Mouse (Mus musculus) layer of hippocampus, adult 8-10 months (tissue): ENCODE results near the gene Gm44805. TPM values are rescaled to one million over a fixed set of nuclear protein-coding genes. Genes with fewer than 3 reads are reported as not detected.

Experiments
- DNase-seq, 2 experiments: peaks; one replicate each; pipeline ENCODE4 v3.0.0; 2022; ENCODE audit warnings: low spot score in 2 of 2
- total RNA-seq, 4 experiments: library from RNA; stranded (reverse); gene quantifications; 2 replicates each; pipeline ENCODE4 v1.2.4; 2022

Gm44805 gene
- total RNA-seq, 4 experiments from 2014 or later: not detected

DNA sequence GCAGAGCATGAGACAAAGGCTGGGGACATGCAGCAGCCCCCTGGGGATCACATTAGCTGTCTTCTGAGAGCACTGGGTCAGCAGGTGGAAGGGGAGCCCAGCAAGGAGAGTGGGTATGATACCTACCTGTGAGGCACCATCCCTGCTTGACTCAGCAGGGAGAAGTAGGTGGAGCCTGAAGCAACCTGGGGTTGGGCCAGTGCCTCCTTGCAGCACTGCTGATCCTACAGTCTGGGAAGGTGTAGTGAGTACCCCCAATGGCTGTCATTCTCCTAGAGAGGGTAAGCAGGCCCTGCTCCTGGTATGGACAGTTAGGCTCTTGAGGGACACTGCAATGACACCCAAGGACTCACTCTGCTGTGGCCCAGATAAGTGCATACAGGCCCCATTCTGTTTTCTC, 48.9 kb downstream of the Gm44805 start:
- DNase-seq: no peak

DNA sequence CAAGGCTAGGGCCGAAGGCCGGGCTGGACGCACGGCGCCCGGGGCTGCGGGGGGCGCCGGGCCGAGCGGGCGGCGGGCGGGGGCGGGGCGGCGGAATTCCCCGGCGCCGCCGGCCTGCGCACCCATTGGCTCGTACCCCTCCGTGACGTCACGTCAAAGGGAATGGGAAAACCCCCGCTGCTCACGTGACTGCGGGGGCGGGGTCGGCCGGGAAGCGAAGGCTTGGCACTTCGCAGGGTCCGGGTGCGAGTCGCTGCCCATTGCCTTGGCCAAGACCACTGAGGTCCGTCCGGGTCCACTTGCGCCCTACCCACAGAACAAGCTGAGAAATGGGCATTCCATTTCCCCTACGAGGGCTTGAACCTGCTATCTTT, 51.9 kb downstream of the Gm44805 start, which contains the start of gene Relb:
Relb (minus strand) TSS at position 78 of the 374 bp plus-strand sequence.
- peak; percentile 77 to 87 for DNase-seq

DNA sequence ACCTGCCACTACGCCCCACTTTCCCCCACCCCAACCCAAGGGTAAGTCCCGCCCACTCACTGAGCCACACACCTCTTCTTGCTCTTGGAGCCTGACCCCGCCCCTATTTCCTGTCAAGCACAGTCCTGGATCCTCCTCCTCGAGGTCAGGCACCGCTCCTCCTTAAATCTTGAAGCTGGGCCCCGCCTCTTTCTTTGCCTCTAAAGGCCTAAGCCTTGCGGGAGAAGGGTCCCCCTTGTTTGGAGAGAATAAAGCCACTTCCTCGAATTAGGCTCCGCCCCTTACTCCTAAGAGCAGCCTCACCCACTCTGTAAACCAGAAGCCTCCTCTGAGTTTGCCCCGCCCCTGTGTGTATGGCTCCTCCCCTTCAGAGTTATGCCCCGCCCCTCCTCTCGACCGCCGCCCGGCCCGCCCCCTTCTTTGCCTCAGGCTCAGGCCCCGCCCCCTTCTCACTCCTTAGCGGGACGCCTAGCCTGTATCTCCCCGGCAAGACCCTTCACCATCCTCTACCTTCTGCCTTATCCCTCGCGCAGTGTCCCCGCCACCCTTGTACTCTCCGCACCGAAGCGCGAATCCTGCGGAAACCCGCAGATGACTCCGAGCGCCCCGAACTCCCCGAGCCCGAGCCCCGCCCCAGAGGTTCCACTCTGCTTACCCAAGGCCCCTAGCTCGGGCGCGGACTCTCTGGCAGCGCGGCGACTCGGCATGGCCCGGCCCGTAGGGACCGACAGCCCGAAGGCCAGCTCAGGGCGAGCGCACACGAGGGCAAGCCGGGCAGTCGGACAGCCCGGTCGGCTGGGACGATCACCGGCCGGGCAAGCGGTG, 52.5 kb downstream of the Gm44805 start:
- DNase-seq: peak; percentile 83 to 87

DNA sequence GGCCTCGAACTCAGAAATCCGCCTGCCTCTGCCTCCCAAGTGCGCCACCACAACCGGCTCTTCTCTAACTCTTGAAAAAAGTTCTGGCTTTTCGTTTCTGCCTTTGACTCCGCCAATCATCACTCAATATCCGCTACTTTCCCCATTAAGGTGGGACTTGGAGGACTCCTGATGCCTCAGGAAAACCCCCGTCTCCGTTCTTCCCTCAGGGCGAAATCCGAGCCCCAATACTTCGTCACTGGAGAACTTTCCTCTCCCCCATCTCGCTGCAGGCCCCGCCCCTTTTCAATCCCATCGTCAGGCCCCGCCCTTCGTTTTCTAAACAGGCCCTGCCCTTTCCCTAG, 53.1 kb downstream of the Gm44805 start:
- no peak for DNase-seq

DNA sequence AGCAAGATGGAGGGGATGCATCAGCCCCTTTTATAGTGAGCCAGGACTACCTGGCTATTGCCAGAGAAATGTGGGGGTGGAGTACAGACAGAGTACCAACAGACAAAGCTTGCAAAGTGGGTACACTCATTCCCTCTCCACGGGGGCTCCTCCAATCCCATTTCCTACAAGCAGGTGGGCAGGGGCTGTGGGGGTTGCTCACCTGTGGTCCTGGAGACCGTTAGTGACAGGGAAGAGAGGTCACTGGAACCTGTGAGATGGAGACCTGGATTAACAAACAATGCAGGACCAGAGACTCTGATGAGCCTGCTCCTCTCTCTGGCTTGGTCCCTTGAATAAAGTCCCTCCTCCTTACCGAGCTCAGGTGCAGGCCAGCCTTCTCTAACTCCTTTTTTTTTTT, 53.5 kb downstream of the Gm44805 start:
- no peak for DNase-seq

- no peak for DNase-seq
Measured at GRCm38 (mm10) chr7:19623433-19623832, 57.8 kb downstream of the Gm44805 start.

DNA sequence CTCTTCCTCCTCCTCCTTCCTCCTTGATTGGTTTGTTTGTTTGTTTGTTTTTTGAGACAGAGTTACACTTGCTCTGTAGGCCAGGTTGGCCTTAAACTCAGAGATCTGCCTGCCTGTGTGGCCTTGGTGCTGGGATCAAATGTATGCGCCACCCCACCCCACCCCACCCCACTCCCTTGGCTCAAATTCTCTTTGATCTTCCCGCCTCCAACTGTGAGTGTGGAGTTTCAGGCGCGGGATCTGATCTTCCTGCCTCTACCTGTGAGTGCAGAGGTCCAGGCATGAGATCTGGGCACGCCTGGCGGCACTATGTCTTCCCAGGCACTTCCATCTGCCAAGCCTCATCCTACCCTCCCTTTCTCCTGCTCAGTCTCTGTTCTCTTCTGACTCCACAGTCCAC, 59.0 kb downstream of the Gm44805 start:
- DNase-seq: no peak

Other genes starting within 250 kb of the Gm44805 start
- 100 to 1,000 TPM in 1 of 4 experiments, 10 to 100 TPM in 3; 87.6 to 103 (median 95.0) TPM for gene Mark4, start 222.6 kb downstream of the Gm44805 start, total RNA-seq
- gene Exoc3l2, start 218.1 kb downstream of the Gm44805 start, total RNA-seq: under 1 TPM; 0.08 to 0.41 (median 0.38) TPM
- gene Bloc1s3, start 173.1 kb downstream of the Gm44805 start, total RNA-seq: 1 to 10 TPM; 4.7 to 6.7 (median 5.9) TPM
- 10 to 100 TPM; 17.1 to 25.2 (median 21.6) TPM for gene Trappc6a, start 173.0 kb downstream of the Gm44805 start, total RNA-seq
- gene Nkpd1, start 163.6 kb downstream of the Gm44805 start, total RNA-seq: under 1 TPM; 0.39 to 0.86 (median 0.77) TPM
- gene Ppp1r37, start 118.3 kb downstream of the Gm44805 start, total RNA-seq: 100 to 1,000 TPM in 2 of 4 experiments, 10 to 100 TPM in 2; 97.7 to 120 (median 108) TPM
- 1 to 10 TPM in 2 of 4 experiments, under 1 TPM in 2; 0.90 to 1.3 (median 1.0) TPM for gene Zfp296, start 104.1 kb downstream of the Gm44805 start, total RNA-seq
- gene Gemin7, start 103.8 kb downstream of the Gm44805 start, total RNA-seq: 10 to 100 TPM; 43.4 to 54.4 (median 49.2) TPM
- gene Clasrp, start 76.9 kb downstream of the Gm44805 start, total RNA-seq: 100 to 1,000 TPM in 2 of 4 experiments, 10 to 100 TPM in 2; 96.9 to 109 (median 101) TPM
- 10 to 100 TPM in 2 of 4 experiments, 1 to 10 TPM in 2; 8.3 to 11.2 (median 10.5) TPM for gene Relb, start 52.0 kb downstream of the Gm44805 start, total RNA-seq
- gene Clptm1, start 16.4 kb downstream of the Gm44805 start, total RNA-seq: 100 to 1,000 TPM; 140 to 150 (median 146) TPM
- gene Apoc2, start 3.5 kb downstream of the Gm44805 start, total RNA-seq: under 1 TPM in 1 of 4 experiments, not detected in 3; 0.66 TPM
- gene Apoc4, start 56 bp upstream of the Gm44805 start, total RNA-seq: 1 to 10 TPM in 1 of 4 experiments, not detected in 3; 1.2 TPM
- gene Apoc1, start 11.2 kb upstream of the Gm44805 start, total RNA-seq: 10 to 100 TPM in 1 of 4 experiments, 1 to 10 TPM in 3; 5.3 to 10.7 (median 6.0) TPM
- gene Apoe, start 17.8 kb upstream of the Gm44805 start, total RNA-seq: 1,000 to 10,000 TPM; 1,861 to 4,366 (median 2,827) TPM
- gene Tomm40, start 34.0 kb upstream of the Gm44805 start, total RNA-seq: 100 to 1,000 TPM; 104 to 112 (median 109) TPM
- gene Nectin2, start 69.1 kb upstream of the Gm44805 start, total RNA-seq: 1 to 10 TPM; 5.7 to 8.2 (median 7.0) TPM
- 10 to 100 TPM; 11.0 to 15.2 (median 13.2) TPM for gene Bcam, start 89.6 kb upstream of the Gm44805 start, total RNA-seq
- gene Cblc, start 115.4 kb upstream of the Gm44805 start, total RNA-seq: not detected
- 10 to 100 TPM in 1 of 4 experiments, 1 to 10 TPM in 1, under 1 TPM in 2; 0.75 to 11.9 (median 2.3) TPM for gene Bcl3, start 141.3 kb upstream of the Gm44805 start, total RNA-seq
- gene Gm19345, start 170.6 kb upstream of the Gm44805 start, total RNA-seq: 1 to 10 TPM; 1.5 to 2.6 (median 2.2) TPM
- not detected for gene Ceacam16, start 179.9 kb upstream of the Gm44805 start, total RNA-seq
- gene Ceacam19, start 206.5 kb upstream of the Gm44805 start, total RNA-seq: not detected
- gene Pvr, start 239.7 kb upstream of the Gm44805 start, total RNA-seq: 10 to 100 TPM; 12.5 to 16.1 (median 13.8) TPM